Mouse (Mus musculus): ENCODE measurements at regions not wholly inside any gene's neighbourhood (a gene's known extent, or its start where the extent isn't known, plus 50 kb on each side); places are given as distances from the start of the nearest gene placed in this dataset.

DNA sequence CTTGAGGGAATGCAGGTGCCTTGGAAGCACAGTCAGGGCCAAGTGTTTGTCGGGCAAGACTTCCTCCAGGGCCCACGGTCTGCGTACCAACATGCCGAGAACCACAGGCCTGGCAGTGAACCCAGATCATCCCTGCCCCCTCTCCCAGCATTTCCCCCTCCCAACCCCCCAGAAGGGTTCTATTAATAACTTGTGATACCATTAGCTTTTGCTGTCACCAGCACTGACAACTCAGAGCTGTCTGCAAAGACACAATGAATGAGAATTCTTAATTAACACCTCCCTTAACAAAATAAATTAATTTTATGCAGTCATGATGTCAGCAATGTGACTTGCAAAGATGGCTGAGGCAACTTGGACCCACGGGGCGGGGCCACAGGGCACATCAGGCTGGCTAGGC, 61.9 kb upstream of the Pcbd1 start:
- dilution Hi-C loops (cut with MboI; ENCODE audit: extremely low pct_ligation_motif_present, extremely low pct_unique_long_range_greater_than_20kb, low sequenced_read_pairs), result no loop called here
- Histone ChIP-seq H3K9ac (ENCODE audit: insufficient read depth, low read depth) (no peak overlapping the region), H3K9me3 (replicated peaks; ENCODE audit: low read length) (no peaks in the 10 kb centered on the region), H3K79me2 (replicated peaks; ENCODE audit: control insufficient read depth, extremely low read depth, insufficient read depth, poor library complexity, severe bottlenecking) (no peaks in the 10 kb centered on the region), H3K4me1 (ENCODE audit: control insufficient read depth in 1 of 2, insufficient read depth in 2 of 2) (no peaks in the 10 kb centered on the region), H3K4me2 (ENCODE audit: insufficient read depth, low read depth, poor library complexity, severe bottlenecking) (no peak overlapping the region), H3K27me3 (replicated peaks) (peaks cover 80% of the 10 kb centered on the region), H3K36me3 (replicated peaks in 1 of 2; ENCODE audit: control insufficient read depth in 1 of 2, insufficient read depth in 1 of 2, low read length in 1 of 2) (no peaks in the 10 kb centered on the region), H3K4me3 (replicated peaks in 1 of 3; ENCODE audit: low read depth in 2 of 3, low read length in 2 of 3, poor library complexity in 1 of 3) (no peak overlapping the region), H3K27ac (ENCODE audit: insufficient read depth, low read depth) (no peak overlapping the region)
- DNase-seq (ENCODE audit: extremely low read depth), result no peak
- TF ChIP-seq PAX5 (IDR thresholded peaks at IDR 0.05; ENCODE audit: low read length) (no peak), EP300 (IDR thresholded peaks at IDR 0.05; ENCODE audit: low read length) (no peak)
- in situ Hi-C loops (cut with MboI; ENCODE audit: low pct_ligation_motif_present, low pct_unique_long_range_greater_than_20kb, low sequenced_read_pairs), result no loop called here

DNA sequence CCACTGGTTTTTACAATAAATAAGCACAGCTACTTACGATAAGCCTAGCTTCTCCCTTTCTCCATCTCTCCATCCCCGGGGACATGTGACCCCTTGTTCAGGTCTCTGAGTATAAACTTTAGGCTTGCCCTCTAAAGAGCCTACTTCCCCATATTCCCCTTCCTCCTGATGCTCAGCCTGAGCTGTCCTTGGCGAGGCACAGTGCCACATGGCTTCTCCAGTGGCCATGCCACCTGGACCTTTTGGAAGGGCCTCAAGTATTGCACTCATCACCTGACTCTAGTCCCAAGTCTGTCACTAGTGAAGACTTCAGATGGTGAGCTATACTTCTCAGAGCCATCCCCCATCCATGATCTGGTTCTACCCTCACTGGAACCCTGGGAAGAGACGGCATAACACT, 64.1 kb upstream of the Pcbd1 start:
- Histone ChIP-seq H3K4me3 (replicated peaks in 1 of 3; ENCODE audit: low read depth in 2 of 3, low read length in 2 of 3, poor library complexity in 1 of 3) (no peak overlapping the region), H3K79me2 (replicated peaks; ENCODE audit: control insufficient read depth, extremely low read depth, insufficient read depth, poor library complexity, severe bottlenecking) (no peaks in the 10 kb centered on the region), H3K9ac (ENCODE audit: insufficient read depth, low read depth) (no peak overlapping the region), H3K36me3 (replicated peaks in 1 of 2; ENCODE audit: control insufficient read depth in 1 of 2, insufficient read depth in 1 of 2, low read length in 1 of 2) (no peaks in the 10 kb centered on the region), H3K9me3 (replicated peaks; ENCODE audit: low read length) (no peaks in the 10 kb centered on the region), H3K27ac (ENCODE audit: insufficient read depth, low read depth) (no peak overlapping the region), H3K4me2 (ENCODE audit: insufficient read depth, low read depth, poor library complexity, severe bottlenecking) (no peak overlapping the region), H3K27me3 (replicated peaks) (peaks cover 83% of the 10 kb centered on the region), H3K4me1 (ENCODE audit: control insufficient read depth in 1 of 2, insufficient read depth in 2 of 2) (no peaks in the 10 kb centered on the region)
- in situ Hi-C loops (cut with MboI; ENCODE audit: low pct_ligation_motif_present, low pct_unique_long_range_greater_than_20kb, low sequenced_read_pairs) (no loop called here), dilution Hi-C loops (cut with MboI; ENCODE audit: extremely low pct_ligation_motif_present, extremely low pct_unique_long_range_greater_than_20kb, low sequenced_read_pairs) (no loop called here)
- TF ChIP-seq SIN3A (IDR thresholded peaks at IDR 0.05; ENCODE audit: low read length), result no peak
- no peak for TF ChIP-seq SMC3 (IDR thresholded peaks at IDR 0.05; ENCODE audit: low read depth, low read length)
- TF ChIP-seq E2F4 (IDR thresholded peaks at IDR 0.05; ENCODE audit: insufficient replicate concordance, low read depth, low read length), result no peak
- no peak for DNase-seq (ENCODE audit: extremely low read depth)

DNA sequence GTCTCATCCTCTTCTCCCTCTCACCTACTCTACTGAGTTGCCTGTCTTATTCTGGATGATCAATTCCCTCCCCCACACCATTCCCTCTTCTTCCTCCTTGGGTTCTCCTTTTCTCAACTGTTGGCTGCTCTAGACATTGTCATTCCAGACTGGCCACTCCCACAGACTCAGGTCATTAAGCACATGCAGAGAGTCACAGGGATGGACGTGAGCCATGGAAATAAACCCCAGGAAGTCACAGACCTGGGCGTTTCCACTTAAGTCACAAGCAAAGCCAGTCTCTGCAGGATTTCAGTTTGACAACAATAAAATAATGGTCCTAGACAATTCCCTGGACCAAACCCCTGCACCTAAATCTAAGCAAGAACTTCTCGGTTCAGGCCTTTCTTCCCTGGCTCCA, 65.0 kb upstream of the Pcbd1 start:
- dilution Hi-C loops (cut with MboI; ENCODE audit: extremely low pct_ligation_motif_present, extremely low pct_unique_long_range_greater_than_20kb, low sequenced_read_pairs), result no loop called here

More for the DNA sequence above, 65.0 kb upstream of the Pcbd1 start:
- Histone ChIP-seq H3K4me1 (ENCODE audit: control insufficient read depth in 1 of 2, insufficient read depth in 2 of 2) (no peaks in the 10 kb centered on the region), H3K79me2 (replicated peaks; ENCODE audit: control insufficient read depth, extremely low read depth, insufficient read depth, poor library complexity, severe bottlenecking) (no peaks in the 10 kb centered on the region), H3K27me3 (replicated peaks) (peaks cover 83% of the 10 kb centered on the region), H3K9me3 (replicated peaks; ENCODE audit: low read length) (no peaks in the 10 kb centered on the region), H3K27ac (ENCODE audit: insufficient read depth, low read depth) (no peak overlapping the region), H3K4me2 (ENCODE audit: insufficient read depth, low read depth, poor library complexity, severe bottlenecking) (no peak overlapping the region), H3K9ac (ENCODE audit: insufficient read depth, low read depth) (no peak overlapping the region), H3K36me3 (replicated peaks in 1 of 2; ENCODE audit: control insufficient read depth in 1 of 2, insufficient read depth in 1 of 2, low read length in 1 of 2) (no peaks in the 10 kb centered on the region), H3K4me3 (replicated peaks in 1 of 3; ENCODE audit: low read depth in 2 of 3, low read length in 2 of 3, poor library complexity in 1 of 3) (no peak overlapping the region)
- in situ Hi-C loops (cut with MboI; ENCODE audit: low pct_ligation_motif_present, low pct_unique_long_range_greater_than_20kb, low sequenced_read_pairs), result no loop called here
- DNase-seq (ENCODE audit: extremely low read depth), result no peak
- TF ChIP-seq ETS1 (conservative IDR thresholded peaks at IDR 0.05; ENCODE audit: low read depth, low read length) (no peak), ZKSCAN1 (IDR thresholded peaks at IDR 0.05; ENCODE audit: borderline replicate concordance, low read depth, low read length) (no peak), CHD2 (IDR thresholded peaks at IDR 0.05; ENCODE audit: low read length) (no peak), CHD1 (IDR thresholded peaks at IDR 0.05; ENCODE audit: low read depth, low read length) (no peak), MXI1 (IDR thresholded peaks at IDR 0.05; ENCODE audit: low read depth, low read length) (no peak), USF2 (conservative IDR thresholded peaks at IDR 0.05; ENCODE audit: low read depth, low read length) (no peak), GABPA (IDR thresholded peaks at IDR 0.05; ENCODE audit: insufficient replicate concordance, low read depth, low read length) (no peak), POLR2AphosphoS2 (IDR thresholded peaks at IDR 0.05; ENCODE audit: low read depth, low read length) (no peak), SMC3 (IDR thresholded peaks at IDR 0.05; ENCODE audit: low read depth, low read length) (no peak), IRF4 (IDR thresholded peaks at IDR 0.05; ENCODE audit: low read depth, low read length) (no peak), BHLHE40 (IDR thresholded peaks at IDR 0.05; ENCODE audit: low read depth, low read length) (no peak)

Data from CH12.LX (cell line).